Mouse (Mus musculus): ENCODE results near the gene Neu1.

DNA sequence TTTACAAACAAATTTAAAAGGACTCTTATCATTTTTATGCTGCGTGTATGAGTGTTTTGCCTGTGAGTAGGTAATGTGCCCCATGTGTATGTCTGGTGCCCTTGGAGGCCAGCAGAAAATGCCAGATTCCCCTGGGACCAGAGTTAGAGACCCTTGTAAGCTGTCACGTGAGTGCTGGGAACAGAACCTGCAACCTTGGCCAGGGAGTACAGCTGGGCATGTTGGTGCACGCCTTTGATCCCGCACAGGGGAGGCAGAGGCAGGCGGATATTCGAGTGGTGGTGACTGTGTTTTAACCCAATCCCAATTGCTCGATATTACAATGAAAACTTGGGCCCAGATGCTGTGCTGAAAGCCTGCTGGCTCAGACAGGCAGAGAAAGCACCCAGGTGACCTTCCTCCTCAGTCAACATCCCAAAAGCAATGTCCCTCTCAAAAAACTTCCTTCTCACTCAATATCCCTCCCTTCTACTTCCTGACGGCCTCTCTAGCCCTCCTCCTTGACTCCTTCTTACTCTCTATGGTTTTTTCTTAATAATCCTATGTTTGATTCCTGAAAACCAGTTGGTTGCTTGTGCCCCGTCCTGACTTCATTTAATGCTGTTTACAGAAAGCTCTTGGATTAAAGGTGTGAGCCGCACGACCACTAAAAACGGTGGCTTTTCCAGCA, 40.8 kb upstream of the Neu1 start:
- TF ChIP-seq GATA1 (IDR thresholded peaks at IDR 0.05; ENCODE audit: borderline replicate concordance, low read length) (no peak), FLI1 (IDR thresholded peaks at IDR 0.05; ENCODE audit: low read length) (no peak)
